Mouse (Mus musculus) forebrain, postnatal 0 days (tissue): ENCODE measurements around the gene Nudt15. TPM values are rescaled to one million over a fixed set of nuclear protein-coding genes. Genes with fewer than 3 reads are reported as not detected.
"Not testable (repeated sequence)": the region's sequence is repeated elsewhere in the genome, so short reads cannot be mapped to it uniquely, and the experiment has no call there.

Source experiments
- ATAC-seq: fragments of 200-750 bp; cut with Nextera tagmentation; 2 replicates; pipeline ENCODE4 v1.8.0; 2017; ENCODE audit warnings: mild to moderate bottlenecking, moderate library complexity
- DNase-seq: peaks from one replicate; pipeline ENCODE4 v3.0.0-alpha.2; 2015
- H3K27ac ChIP-seq: fragments of 300-500 bp; sonication (generic); 2 replicates; pipeline ENCODE4 v1.5.1; 2014; ENCODE audit warnings: low read depth, mild to moderate bottlenecking, antibody characterized with exemption, low read length, moderate library complexity, mixed read lengths
- H3K27me3 ChIP-seq: fragments of 300-500 bp; sonication (generic); 2 replicates; pipeline ENCODE4 v1.6.1; 2014; ENCODE audit warnings: mild to moderate bottlenecking, low read length, mixed read lengths; ENCODE audit not compliant: insufficient read depth
- H3K36me3 ChIP-seq: fragments of 300-500 bp; sonication (generic); 2 replicates; pipeline ENCODE4 v1.6.1; 2014; ENCODE audit warnings: mild to moderate bottlenecking, moderate library complexity; ENCODE audit not compliant: insufficient read depth
- H3K4me1 ChIP-seq: fragments of 300-500 bp; sonication (generic); 2 replicates; pipeline ENCODE4 v1.6.1; 2014; ENCODE audit warnings: antibody characterized with exemption; ENCODE audit not compliant: insufficient read depth
- H3K4me2 ChIP-seq: fragments of 300-500 bp; sonication (generic); 2 replicates; pipeline ENCODE4 v1.6.1; 2014; ENCODE audit warnings: low read depth, mild to moderate bottlenecking, moderate library complexity
- H3K4me3 ChIP-seq: fragments of 300-500 bp; sonication (generic); 2 replicates; pipeline ENCODE4 v1.5.1; 2014; ENCODE audit warnings: low read depth, low read length, mixed read lengths
- H3K9ac ChIP-seq: fragments of 300-500 bp; sonication (generic); 2 replicates; pipeline ENCODE4 v1.6.1; 2014; ENCODE audit warnings: mild to moderate bottlenecking
- H3K9me3 ChIP-seq: fragments of 300-500 bp; sonication (generic); 2 replicates; pipeline ENCODE4 v1.6.1; 2016; ENCODE audit warnings: low read length
- CTCF ChIP-seq: sonication (generic); IDR thresholded peaks from 2 replicates; pipeline ENCODE4 v1.5.1; 2016; ENCODE audit warnings: antibody characterized with exemption, control low read depth, low read depth
- WGBS: fragments of 180-500 bp; shearing (Covaris S2); extraction: QIAGEN DNeasy Blood & Tissue Kit; methylation state at CpG from one replicate; pipeline ENCODE4 v1.1.7; 2014; 5-methylcytosine and 5-hydroxymethylcytosine counted together
- polyA plus RNA-seq: library from polyadenylated mRNA; unstranded; fragments of >200 nt; fragmentation: Nextera tagmentation; extraction: Ambion mirVana; gene quantifications from 2 replicates; pipeline ENCODE4 v1.2.1, GENCODE M21; 2015
- total RNA-seq: library from RNA; depleted of rRNA; stranded (reverse); fragments of >200 nt; gene quantifications from 2 replicates; pipeline ENCODE4 v1.2.3, GENCODE M21; 2014

Nudt15 gene
- total and polyA plus RNA-seq, 2 experiments from 2014 or later = 8.5 to 9.4 TPM

DNA sequence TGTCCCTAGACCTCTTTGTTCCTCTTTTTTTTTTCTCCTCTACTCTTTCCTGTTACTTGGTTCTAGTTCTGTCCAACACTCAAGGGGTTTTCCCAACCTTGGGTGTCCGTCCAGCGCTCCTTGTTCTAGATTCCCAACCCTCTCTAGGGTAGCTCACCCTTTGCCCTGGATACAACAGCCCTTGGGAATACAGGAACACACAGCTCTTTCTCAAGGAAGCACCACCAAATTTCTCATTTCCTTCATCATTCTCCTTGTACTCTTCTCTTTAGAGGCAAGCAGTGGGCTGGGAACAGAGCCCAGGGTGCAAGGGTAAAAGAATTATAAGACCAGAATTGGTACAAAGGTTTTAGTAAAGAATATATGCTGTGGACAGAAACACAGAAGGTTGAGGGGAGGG, 12.4 kb downstream of the Nudt15 start:
- no peak overlapping the region for H3K9ac ChIP-seq
- TF ChIP-seq CTCF = no peak
- no peak for ATAC-seq
- H3K4me2 ChIP-seq = no peak overlapping the region
- H3K4me3 ChIP-seq = no peak overlapping the region
- DNase-seq = no peak
- H3K36me3 ChIP-seq = no peaks in the 10 kb centered on the region
- no peak overlapping the region for H3K27ac ChIP-seq
- H3K27me3 ChIP-seq = no peaks in the 10 kb centered on the region
- no peaks in the 10 kb centered on the region for H3K4me1 ChIP-seq
- WGBS = 95% methylated on average over 2 of the region's 2 CpGs
- H3K9me3 ChIP-seq = no peaks in the 10 kb centered on the region

DNA sequence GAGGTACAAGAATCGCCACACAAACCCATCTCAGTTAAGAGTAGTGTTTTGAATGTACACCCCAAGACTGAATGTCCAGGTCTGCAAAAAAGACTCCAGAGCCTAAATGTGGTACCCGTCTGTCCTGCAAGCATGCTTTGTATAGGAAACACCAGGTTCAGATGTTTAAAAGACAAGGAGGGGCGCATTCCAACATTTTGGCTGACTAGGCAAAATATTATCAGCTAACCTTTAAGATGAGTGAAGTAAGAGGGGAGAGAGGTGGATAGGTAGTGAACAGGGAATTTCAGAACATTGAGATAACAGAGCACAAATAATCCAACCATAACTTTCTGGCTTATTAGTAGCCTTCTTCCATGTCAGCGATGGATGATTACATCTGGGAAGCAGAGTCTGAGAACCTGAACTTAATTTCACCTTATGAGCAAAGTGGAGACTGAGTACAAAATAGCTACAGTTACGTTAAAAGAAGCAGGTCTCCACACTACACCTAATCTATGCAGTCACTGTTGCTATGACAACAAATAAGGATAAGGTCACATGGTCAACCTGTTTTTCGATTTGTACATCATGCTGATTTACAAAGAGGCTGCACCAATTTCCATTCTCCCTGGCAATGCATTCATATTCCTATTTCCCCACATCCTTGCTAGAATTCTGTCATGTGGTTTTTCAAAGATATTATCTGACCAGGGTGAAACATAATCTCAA, 14.1 kb downstream of the Nudt15 start:
- no peaks in the 10 kb centered on the region for H3K4me1 ChIP-seq
- no peak overlapping the region for H3K4me2 ChIP-seq
- 69% methylated on average over 6 of the region's 6 CpGs for WGBS
- no peak overlapping the region for H3K4me3 ChIP-seq
- no peaks in the 10 kb centered on the region for H3K9me3 ChIP-seq
- no peaks in the 10 kb centered on the region for H3K27me3 ChIP-seq
- no peak overlapping the region for H3K27ac ChIP-seq
- no peak for DNase-seq
- no peaks in the 10 kb centered on the region for H3K36me3 ChIP-seq
- peak; percentile 55 for ATAC-seq
- no peak overlapping the region for H3K9ac ChIP-seq
- TF ChIP-seq CTCF = no peak

DNA sequence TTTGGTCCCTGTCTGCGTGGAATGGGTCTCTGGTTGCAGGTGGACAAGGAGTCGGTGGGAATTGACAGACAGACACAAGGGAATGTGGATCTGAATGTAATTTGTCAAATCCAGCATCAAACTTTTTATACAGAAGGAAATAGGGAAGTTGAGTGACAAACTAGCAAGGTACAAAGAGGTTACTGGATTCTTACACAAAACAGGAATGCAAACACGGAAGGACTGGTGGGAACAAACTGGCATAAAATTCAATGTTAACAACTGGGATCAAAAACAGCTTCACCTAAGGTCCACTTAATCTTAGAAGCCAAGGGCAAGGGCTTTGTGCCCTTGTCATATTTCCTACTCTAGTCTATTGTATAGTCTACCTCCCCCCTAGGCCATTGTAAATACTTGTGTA, 19.4 kb downstream of the Nudt15 start:
- not testable (repeated sequence) for H3K9me3 ChIP-seq, H3K4me1 ChIP-seq, H3K4me2 ChIP-seq, H3K9ac ChIP-seq, H3K27ac ChIP-seq, ATAC-seq, H3K27me3 ChIP-seq, H3K36me3 ChIP-seq, H3K4me3 ChIP-seq, DNase-seq
- 90% methylated on average over 3 of the region's 3 CpGs for WGBS

DNA sequence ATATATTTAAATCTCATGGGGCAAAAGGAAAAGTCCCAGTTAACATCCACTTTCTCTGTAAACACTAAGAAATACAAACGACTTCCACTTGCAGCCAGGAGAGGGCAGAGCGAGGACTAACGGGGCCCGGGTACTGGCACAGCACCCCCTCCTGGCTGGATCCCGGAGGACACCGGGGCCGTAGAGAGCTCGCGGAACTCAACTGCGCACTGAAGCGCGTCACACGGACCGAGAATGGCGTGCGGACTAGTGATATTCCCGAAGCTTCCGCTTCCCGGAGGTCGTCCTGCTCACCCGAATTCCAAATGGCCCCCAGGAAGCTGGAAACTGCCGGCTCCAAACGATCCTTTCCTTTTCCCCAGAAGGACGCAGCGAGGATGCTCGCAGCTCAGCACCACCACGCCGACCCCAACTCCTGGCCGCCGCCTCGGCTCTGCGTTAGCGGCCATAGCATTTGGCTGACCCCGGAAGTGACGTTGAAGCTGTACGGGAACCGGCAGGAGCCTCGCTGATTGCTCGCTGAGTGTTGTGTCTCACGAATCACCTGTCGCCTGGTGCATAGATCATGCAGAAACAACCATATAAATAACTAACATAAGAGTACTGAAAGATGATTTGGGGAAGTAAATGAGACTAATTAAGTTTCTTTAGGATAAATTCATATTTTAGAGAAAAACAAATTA, 23.1 kb downstream of the Nudt15 start, which contains the start of gene Sucla2:
Gene Sucla2, plus strand, starts transcription at position 554 of the 683 bp plus-strand sequence.
- Histone ChIP-seq H3K4me2 (peak within 1 kb of the TSS; percentile 29), H3K36me3 (no peaks in the 10 kb centered on the region), H3K4me3 (peak within 1 kb of the TSS; percentile 48), H3K27ac (peak within 1 kb of the TSS; percentile 91), H3K4me1 (no peaks in the 10 kb centered on the region), H3K9ac (peak within 1 kb of the TSS; percentile 64), H3K9me3 (no peaks in the 10 kb centered on the region), H3K27me3 (no peaks in the 10 kb centered on the region)
- peak; percentile 99 for DNase-seq
- peak; percentile 100 for ATAC-seq
- peak; percentile 100 for TF ChIP-seq CTCF
- 3% methylated on average over 39 of the region's 41 CpGs for WGBS

DNA sequence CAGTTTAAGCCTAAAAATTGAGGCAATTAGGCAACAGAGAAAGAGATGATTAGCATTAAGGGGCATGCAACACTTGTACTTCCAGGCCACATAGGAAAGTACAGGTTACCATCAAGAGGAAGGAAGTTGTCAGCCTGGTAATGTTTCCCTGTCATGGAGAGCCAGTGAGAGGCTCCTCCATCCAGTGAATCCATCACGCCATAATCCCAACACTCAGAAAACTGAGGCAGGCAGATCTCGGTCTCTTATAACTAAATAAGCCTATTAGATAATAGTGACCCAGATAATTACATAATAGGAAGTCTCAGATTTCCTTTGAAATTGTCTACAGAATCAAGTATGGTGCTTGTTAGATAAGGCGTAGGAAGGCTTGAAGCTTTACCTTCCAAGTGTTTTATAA, 23.9 kb downstream of the Nudt15 start:
- DNase-seq = no peak
- WGBS = 74% methylated on average over 3 of the region's 3 CpGs
- peak overlapping the region; percentile 48; the same call in 1 of the 2 replicates for H3K4me3 ChIP-seq
- no peak overlapping the region for H3K9ac ChIP-seq
- H3K4me1 ChIP-seq = no peaks in the 10 kb centered on the region
- H3K4me2 ChIP-seq = no peak overlapping the region; the same call in 1 of the 2 replicates
- H3K27me3 ChIP-seq = no peaks in the 10 kb centered on the region
- TF ChIP-seq CTCF = no peak
- H3K27ac ChIP-seq = no peak overlapping the region
- no peak for ATAC-seq
- no peaks in the 10 kb centered on the region for H3K9me3 ChIP-seq
- H3K36me3 ChIP-seq = no peaks in the 10 kb centered on the region

DNA sequence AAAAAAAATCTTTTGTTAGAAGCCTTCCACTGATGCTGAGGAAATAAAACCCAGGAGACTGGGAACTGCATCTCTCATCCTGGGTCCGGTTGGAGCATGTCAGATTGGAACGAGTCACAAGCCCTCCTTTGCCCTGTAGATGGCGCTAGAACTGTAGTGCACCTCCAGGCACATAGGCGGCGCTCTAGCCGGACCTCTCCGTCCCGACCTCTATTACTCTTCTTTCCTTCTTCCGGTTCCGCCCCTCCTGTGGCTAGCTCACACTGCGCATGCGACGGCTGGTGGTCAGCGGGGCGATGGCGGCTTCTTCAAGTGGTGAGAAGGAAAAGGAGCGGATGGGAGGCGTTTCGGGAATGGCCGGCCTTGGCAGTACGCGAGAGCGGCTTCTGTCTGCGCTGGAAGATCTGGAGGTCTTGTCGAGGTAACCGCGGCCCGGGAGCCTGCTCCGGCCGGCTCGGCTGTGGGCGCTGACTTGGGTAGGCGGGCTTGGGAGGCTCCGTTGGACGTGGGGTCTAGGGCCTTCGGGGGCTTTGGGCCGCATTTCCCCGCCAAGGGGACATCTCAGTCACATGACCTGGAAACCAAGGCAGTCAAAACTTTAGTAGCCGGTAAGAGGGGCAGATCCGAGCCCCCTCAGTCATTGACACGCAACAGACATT, 38.1 kb downstream of the Nudt15 start, which contains the start of gene Med4:
Gene Med4, plus strand, starts transcription at position 261 of the 659 bp plus-strand sequence.
- DNase-seq (peak; percentile 97), ATAC-seq (peak; percentile 98)
- Histone ChIP-seq H3K4me3 (peak within 1 kb of the TSS; percentile 59), H3K36me3 (peaks cover 11% of the 10 kb centered on the region; the same call in 1 of the 2 replicates), H3K4me2 (peak within 1 kb of the TSS; percentile 86), H3K27me3 (no peaks in the 10 kb centered on the region), H3K9me3 (no peaks in the 10 kb centered on the region), H3K27ac (no peak within 1 kb of the TSS), H3K9ac (peak within 1 kb of the TSS; percentile 67), H3K4me1 (peaks cover 5% of the 10 kb centered on the region; the same call in 1 of the 2 replicates)
- peak; percentile 100 for TF ChIP-seq CTCF
- WGBS = 2% methylated on average over 41 of the region's 41 CpGs
